Mouse (Mus musculus) lung, embryonic 14.5 days (tissue): Measurements from ENCODE around the gene Bglap3. TPM values are rescaled to one million over a fixed set of nuclear protein-coding genes. Genes with fewer than 3 reads are reported as not detected.
A peak's percentile ranks its signal among the peaks of the same experiment; 100 is the strongest.

Experiments
- ATAC-seq: fragments of 200-750 bp; cut with Nextera tagmentation; 2 replicates; pipeline ENCODE4 v1.8.0; 2017; ENCODE audit warnings: mild to moderate bottlenecking, moderate TSS enrichment, moderate library complexity; ENCODE audit not compliant: insufficient read depth
- DNase-seq: peaks from one replicate; pipeline ENCODE4 v3.0.0-alpha.2; 2015
- H3K27ac ChIP-seq: fragments of 300-500 bp; sonication (generic); 2 replicates; pipeline ENCODE4 v1.5.1; 2014; ENCODE audit warnings: low read depth, mild to moderate bottlenecking, moderate library complexity
- H3K27me3 ChIP-seq: fragments of 300-500 bp; sonication (generic); 2 replicates; pipeline ENCODE4 v1.6.1; 2014; ENCODE audit warnings: low read length, control low read depth; ENCODE audit not compliant: insufficient read depth
- H3K36me3 ChIP-seq: fragments of 300-500 bp; sonication (generic); 2 replicates; pipeline ENCODE4 v1.6.1; 2014; ENCODE audit warnings: control low read depth; ENCODE audit not compliant: insufficient read depth
- H3K4me1 ChIP-seq: fragments of 300-500 bp; sonication (generic); 2 replicates; pipeline ENCODE4 v1.6.1; 2014; ENCODE audit warnings: antibody characterized with exemption, control low read depth; ENCODE audit not compliant: insufficient read depth
- H3K4me2 ChIP-seq: fragments of 300-500 bp; sonication (generic); 2 replicates; pipeline ENCODE4 v1.6.1; 2014; ENCODE audit warnings: mild to moderate bottlenecking
- H3K4me3 ChIP-seq: fragments of 300-500 bp; sonication (generic); 2 replicates; pipeline ENCODE4 v1.5.1; 2014; ENCODE audit warnings: low read depth, low read length
- H3K9ac ChIP-seq: fragments of 300-500 bp; sonication (generic); 2 replicates; pipeline ENCODE4 v1.6.1; 2014
- H3K9me3 ChIP-seq: fragments of 300-500 bp; sonication (generic); 2 replicates; pipeline ENCODE4 v1.6.1; 2016; ENCODE audit warnings: low read depth, low read length, control low read depth
- CTCF ChIP-seq: IDR thresholded peaks from 2 replicates; pipeline ENCODE4 v1.5.1; 2016; ENCODE audit warnings: antibody characterized with exemption, low read depth
- WGBS: fragments of 180-500 bp; shearing (Covaris S2); extraction: QIAGEN DNeasy Blood & Tissue Kit; methylation state at CpG from one replicate; pipeline ENCODE4 v1.1.7; 2014; 5-methylcytosine and 5-hydroxymethylcytosine counted together
- polyA plus RNA-seq: library from polyadenylated mRNA; unstranded; fragments of >200 nt; fragmentation: Nextera tagmentation; extraction: Ambion mirVana; gene quantifications from 2 replicates; pipeline ENCODE4 v1.2.1, GENCODE M21; 2014

The Bglap3 gene
- polyA plus RNA-seq, 1 experiment from 2014 or later: 0.24 TPM

- Histone ChIP-seq H3K27me3 (peaks cover 18% of the 10 kb centered on the region), H3K4me1 (peaks cover 5% of the 10 kb centered on the region; the same call in 1 of the 2 replicates), H3K4me3 (no peak overlapping the region), H3K9ac (no peak overlapping the region), H3K4me2 (no peak overlapping the region), H3K27ac (no peak overlapping the region), H3K9me3 (no peaks in the 10 kb centered on the region), H3K36me3 (peaks cover 66% of the 10 kb centered on the region)
- ATAC-seq: no peak
- WGBS: 65% methylated on average over 6 of the region's 6 CpGs
- no peak for TF ChIP-seq CTCF
- DNase-seq: no peak
Observed at GRCm38 (mm10) chr3:88361096-88361495, 11.4 kb downstream of the Bglap3 start.

GRCm38 (mm10) chr3:88359989-88360388 is 12.6 kb downstream of the Bglap3 start:
- Histone ChIP-seq H3K27me3 (0 out of 2 replicates have a peak, but pooled peaks cover 8% of the 10 kb centered on the region), H3K9ac (no peak overlapping the region), H3K36me3 (peaks cover 77% of the 10 kb centered on the region), H3K4me2 (no peak overlapping the region), H3K27ac (no peak overlapping the region; the same call in 1 of the 2 replicates), H3K4me3 (no peak overlapping the region), H3K9me3 (no peaks in the 10 kb centered on the region), H3K4me1 (peaks cover 5% of the 10 kb centered on the region; the same call in 1 of the 2 replicates)
- DNase-seq (no peak), ATAC-seq (no peak)
- WGBS: 70% methylated on average over 3 of the region's 3 CpGs
- no peak for TF ChIP-seq CTCF

GRCm38 (mm10) chr3:88359584-88359983 is 13.0 kb downstream of the Bglap3 start:
- Histone ChIP-seq H3K9me3 (no peaks in the 10 kb centered on the region), H3K4me3 (no peak overlapping the region), H3K27ac (no peak overlapping the region; the same call in 1 of the 2 replicates), H3K9ac (no peak overlapping the region), H3K36me3 (peaks cover 81% of the 10 kb centered on the region), H3K4me2 (no peak overlapping the region), H3K4me1 (peaks cover under 1% of the 10 kb centered on the region; the same call in 1 of the 2 replicates), H3K27me3 (0 out of 2 replicates have a peak, but pooled peaks cover 4% of the 10 kb centered on the region)
- DNase-seq (no peak), ATAC-seq (no peak)
- TF ChIP-seq CTCF: no peak
- whole genome bisulfite sequencing: 73% methylated on average over 5 of the region's 5 CpGs

- Histone ChIP-seq H3K9me3 (no peaks in the 10 kb centered on the region), H3K27ac (no peak overlapping the region), H3K4me3 (no peak overlapping the region), H3K36me3 (peaks cover 100% of the 10 kb centered on the region), H3K27me3 (no peaks in the 10 kb centered on the region), H3K9ac (no peak overlapping the region), H3K4me2 (no peak overlapping the region), H3K4me1 (no peaks in the 10 kb centered on the region)
- peak; percentile 28 for DNase-seq
- 93% methylated on average over 8 of the region's 8 CpGs for WGBS
- no peak for ATAC-seq
- 0 out of 2 replicates have a peak, but pooled peaks have one; percentile 21 for TF ChIP-seq CTCF
Observed at GRCm38 (mm10) chr3:88354396-88355165, 18.0 kb downstream of the Bglap3 start.

- H3K27me3 ChIP-seq: no peaks in the 10 kb centered on the region
- TF ChIP-seq CTCF: no peak
- peaks cover 100% of the 10 kb centered on the region for H3K36me3 ChIP-seq
- no peak overlapping the region for H3K4me2 ChIP-seq
- no peak for DNase-seq
- 86% methylated on average over 9 of the region's 9 CpGs for WGBS
- H3K4me1 ChIP-seq: no peaks in the 10 kb centered on the region
- no peaks in the 10 kb centered on the region for H3K9me3 ChIP-seq
- H3K4me3 ChIP-seq: no peak overlapping the region
- no peak overlapping the region for H3K9ac ChIP-seq
- no peak for ATAC-seq
- no peak overlapping the region for H3K27ac ChIP-seq
Observed at GRCm38 (mm10) chr3:88352907-88353306, 19.6 kb downstream of the Bglap3 start.

- 76% methylated on average over 13 of the region's 13 CpGs for WGBS
- no peaks in the 10 kb centered on the region for H3K27me3 ChIP-seq
- H3K4me2 ChIP-seq: no peak overlapping the region
- peaks cover 99% of the 10 kb centered on the region for H3K36me3 ChIP-seq
- no peak for DNase-seq
- no peaks in the 10 kb centered on the region for H3K9me3 ChIP-seq
- H3K9ac ChIP-seq: no peak overlapping the region
- no peak overlapping the region for H3K4me3 ChIP-seq
- TF ChIP-seq CTCF: no peak
- H3K4me1 ChIP-seq: no peaks in the 10 kb centered on the region
- no peak for ATAC-seq
- no peak overlapping the region for H3K27ac ChIP-seq
Observed at GRCm38 (mm10) chr3:88350732-88351131, 21.8 kb downstream of the Bglap3 start.

GRCm38 (mm10) chr3:88339006-88339405 is 33.5 kb downstream of the Bglap3 start:
- Histone ChIP-seq H3K9ac (no peak overlapping the region; the same call in 1 of the 2 replicates), H3K9me3 (no peaks in the 10 kb centered on the region), H3K27me3 (no peaks in the 10 kb centered on the region), H3K4me1 (peaks cover 13% of the 10 kb centered on the region), H3K27ac (no peak overlapping the region), H3K4me2 (peak overlapping the region; percentile 5; the same call in 1 of the 2 replicates), H3K4me3 (no peak overlapping the region), H3K36me3 (peaks cover 33% of the 10 kb centered on the region)
- no peak for TF ChIP-seq CTCF
- ATAC-seq: no peak
- WGBS: 63% methylated on average over 3 of the region's 3 CpGs
- DNase-seq: no peak
